Mouse (Mus musculus) forebrain, embryonic 13.5 days (tissue): ENCODE results near the gene Rims4. TPM values are rescaled to one million over a fixed set of nuclear protein-coding genes. Genes with fewer than 3 reads are reported as not detected.

Experiments
- ATAC-seq: fragments of 200-750 bp; cut with Nextera tagmentation; 2 replicates; pipeline ENCODE4 v1.8.0; 2017
- H3K27ac ChIP-seq: fragments of 300-500 bp; sonication (generic); 2 replicates; pipeline ENCODE4 v1.5.1; 2015; ENCODE audit warnings: inconsistent platforms, mild to moderate bottlenecking, moderate library complexity
- H3K27me3 ChIP-seq: fragments of 300-500 bp; sonication (generic); 2 replicates; pipeline ENCODE4 v1.6.1; 2015; ENCODE audit warnings: mild to moderate bottlenecking, inconsistent platforms
- H3K36me3 ChIP-seq: fragments of 300-500 bp; sonication (generic); 2 replicates; pipeline ENCODE4 v1.6.1; 2015; ENCODE audit warnings: mild to moderate bottlenecking, inconsistent platforms; ENCODE audit not compliant: poor library complexity, severe bottlenecking
- H3K4me1 ChIP-seq: fragments of 300-500 bp; sonication (generic); 2 replicates; pipeline ENCODE4 v1.6.1; 2015; ENCODE audit warnings: inconsistent platforms
- H3K4me2 ChIP-seq: fragments of 300-500 bp; sonication (generic); 2 replicates; pipeline ENCODE4 v1.6.1; 2015; ENCODE audit warnings: inconsistent platforms, mild to moderate bottlenecking, moderate library complexity
- H3K4me3 ChIP-seq: fragments of 300-500 bp; sonication (generic); 2 replicates; pipeline ENCODE4 v1.5.1; 2015; ENCODE audit warnings: mild to moderate bottlenecking, inconsistent platforms
- H3K9ac ChIP-seq: fragments of 300-500 bp; sonication (generic); 2 replicates; pipeline ENCODE4 v1.6.1; 2015; ENCODE audit warnings: mild to moderate bottlenecking, inconsistent platforms
- H3K9me3 ChIP-seq: fragments of 300-500 bp; sonication (generic); replicated peaks from 2 replicates; pipeline ENCODE4 v1.6.1; 2016; ENCODE audit warnings: inconsistent platforms
- WGBS: fragments of 180-500 bp; shearing (Covaris S2); methylation state at CpG from one replicate; pipeline ENCODE4 v1.1.7; 2015; 5-methylcytosine and 5-hydroxymethylcytosine counted together
- polyA plus RNA-seq: library from polyadenylated mRNA; unstranded; fragments of >200 nt; fragmentation: Nextera tagmentation; extraction: Ambion mirVana; gene quantifications from 2 replicates; pipeline ENCODE4 v1.2.1, GENCODE M21; 2015

The Rims4 gene
- polyA plus RNA-seq, 1 experiment from 2014 or later, result 3.0 TPM

DNA sequence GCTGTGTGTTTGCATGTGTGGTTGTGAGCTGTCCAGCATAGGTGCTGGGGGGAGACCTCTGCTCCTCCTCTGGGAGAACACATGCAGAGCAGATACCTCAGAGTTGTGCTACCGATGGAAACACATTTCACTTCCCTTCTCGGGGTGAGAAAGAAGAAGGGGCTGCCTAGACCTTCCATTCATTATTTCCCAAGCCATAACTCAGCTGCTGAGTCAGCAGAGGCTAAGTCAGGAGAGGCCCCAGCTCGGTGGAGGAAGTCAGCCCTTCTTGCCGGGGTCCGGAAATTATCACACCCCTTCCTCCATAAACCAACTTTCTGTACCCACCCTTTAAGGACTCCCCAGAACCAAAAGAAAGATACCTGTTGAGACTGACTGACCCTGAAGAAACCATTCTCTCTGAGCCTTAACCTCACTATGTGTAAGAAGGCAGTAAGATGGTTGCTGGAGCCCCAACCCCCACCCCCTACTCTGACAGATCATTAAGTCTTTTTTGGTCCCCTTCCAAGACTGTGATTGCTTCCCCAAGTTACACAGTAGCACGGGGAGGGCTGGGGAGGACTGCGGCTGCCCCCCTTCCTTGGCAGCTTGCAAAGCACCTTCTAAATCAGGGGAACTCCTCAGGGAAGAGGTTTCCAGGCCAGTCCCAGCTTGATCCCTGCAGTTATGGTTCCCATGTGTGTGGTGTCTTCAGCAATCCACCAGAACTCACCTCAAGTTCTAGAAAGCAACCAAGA, 10.1 kb upstream of the Rims4 start:
- H3K4me3 ChIP-seq, result no peak overlapping the region
- H3K4me1 ChIP-seq, result no peaks in the 10 kb centered on the region; the same call in 1 of the 2 replicates
- H3K9ac ChIP-seq, result no peak overlapping the region
- no peak overlapping the region for H3K4me2 ChIP-seq
- no peaks in the 10 kb centered on the region for H3K9me3 ChIP-seq
- WGBS, result 77% methylated on average over 7 of the region's 7 CpGs
- no peaks in the 10 kb centered on the region for H3K27me3 ChIP-seq
- no peak overlapping the region for H3K27ac ChIP-seq
- ATAC-seq, result no peak
- H3K36me3 ChIP-seq, result no peaks in the 10 kb centered on the region

DNA sequence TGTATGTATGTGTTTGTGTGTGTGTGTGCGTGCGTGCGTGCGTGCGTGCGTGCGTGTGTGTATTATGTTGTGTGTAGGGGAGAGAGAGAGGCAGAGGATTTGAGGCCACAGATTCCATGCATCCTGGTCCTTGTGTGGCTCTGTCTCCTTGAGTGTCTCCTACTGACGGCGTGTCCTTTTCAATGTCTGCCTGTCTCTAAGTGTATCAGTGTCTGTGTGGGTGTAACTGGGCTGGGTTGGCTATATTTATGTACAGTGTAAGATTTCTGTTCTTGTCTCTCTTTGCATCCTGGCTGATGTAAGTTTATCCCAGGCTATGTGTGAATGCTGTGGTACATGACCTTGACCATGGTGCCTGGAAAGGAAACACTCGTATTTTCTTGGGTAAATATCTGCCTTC, 6.6 kb upstream of the Rims4 start:
- Histone ChIP-seq H3K4me3 (no peak overlapping the region), H3K9me3 (no peaks in the 10 kb centered on the region), H3K9ac (no peak overlapping the region), H3K27ac (no peak overlapping the region), H3K27me3 (peaks cover 23% of the 10 kb centered on the region), H3K4me2 (no peak overlapping the region), H3K36me3 (no peaks in the 10 kb centered on the region), H3K4me1 (no peaks in the 10 kb centered on the region; the same call in 1 of the 2 replicates)
- ATAC-seq, result no peak
- WGBS, result 87% methylated on average over 10 of the region's 10 CpGs

- Histone ChIP-seq H3K4me1 (no peaks in the 10 kb centered on the region; the same call in 1 of the 2 replicates), H3K27me3 (peaks cover 28% of the 10 kb centered on the region), H3K27ac (no peak overlapping the region), H3K36me3 (no peaks in the 10 kb centered on the region), H3K4me3 (no peak overlapping the region), H3K9me3 (no peaks in the 10 kb centered on the region), H3K9ac (no peak overlapping the region), H3K4me2 (no peak overlapping the region)
- no peak for ATAC-seq
- WGBS, result 70% methylated on average over 3 of the region's 3 CpGs
Observed at GRCm38 (mm10) chr2:163924531-163924930, 6.0 kb upstream of the Rims4 start.

GRCm38 (mm10) chr2:163923113-163923512, 4.6 kb upstream of the Rims4 start:
- WGBS, result 55% methylated on average over 9 of the region's 9 CpGs
- ATAC-seq, result no peak

GRCm38 (mm10) chr2:163919581-163919980, 1.1 kb upstream of the Rims4 start:
- peak overlapping the region; percentile 79 for H3K4me2 ChIP-seq
- no peak overlapping the region for H3K9ac ChIP-seq
- peaks cover 70% of the 10 kb centered on the region for H3K27me3 ChIP-seq
- WGBS, result 78% methylated on average over 3 of the region's 3 CpGs
- peak overlapping the region; percentile 62; the same call in 1 of the 2 replicates for H3K4me3 ChIP-seq
- H3K4me1 ChIP-seq, result peaks cover 17% of the 10 kb centered on the region
- no peaks in the 10 kb centered on the region for H3K36me3 ChIP-seq
- H3K27ac ChIP-seq, result no peak overlapping the region
- no peaks in the 10 kb centered on the region for H3K9me3 ChIP-seq
- ATAC-seq, result 0 out of 2 replicates have a peak, but pooled peaks have one; percentile 16

More at GRCm38 (mm10) chr2:163923113-163923512, 4.6 kb upstream of the Rims4 start:
- no peak overlapping the region for H3K4me2 ChIP-seq
- H3K36me3 ChIP-seq, result no peaks in the 10 kb centered on the region
- no peak overlapping the region for H3K9ac ChIP-seq
- H3K27me3 ChIP-seq, result peaks cover 40% of the 10 kb centered on the region
- H3K4me1 ChIP-seq, result peaks cover 7% of the 10 kb centered on the region
- H3K27ac ChIP-seq, result no peak overlapping the region
- H3K4me3 ChIP-seq, result no peak overlapping the region
- no peaks in the 10 kb centered on the region for H3K9me3 ChIP-seq

DNA sequence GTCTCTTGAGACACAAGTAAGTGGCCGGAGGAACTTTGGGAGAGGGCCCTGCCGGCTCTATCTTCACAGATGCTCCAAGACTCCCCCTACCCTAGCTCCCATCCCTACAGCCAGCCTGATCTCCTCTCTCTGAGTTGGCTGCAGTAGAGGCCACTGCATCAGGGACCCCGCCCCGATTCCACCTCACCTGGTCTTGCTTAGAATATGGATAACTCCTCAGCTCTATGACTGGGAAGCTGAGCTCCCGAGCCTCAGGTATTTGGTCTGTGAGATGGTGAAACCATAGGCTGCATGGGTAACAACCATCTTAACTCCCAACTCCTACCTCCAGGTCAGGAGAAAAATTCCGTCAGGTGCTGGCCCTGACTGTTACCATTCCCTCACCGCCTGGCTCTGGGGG, 1.8 kb downstream of the Rims4 start:
- ATAC-seq, result no peak
- Histone ChIP-seq H3K36me3 (no peaks in the 10 kb centered on the region), H3K4me3 (no peak overlapping the region), H3K27me3 (peaks cover 64% of the 10 kb centered on the region), H3K4me1 (peaks cover 35% of the 10 kb centered on the region), H3K27ac (no peak overlapping the region), H3K9ac (no peak overlapping the region), H3K4me2 (no peak overlapping the region; the same call in 1 of the 2 replicates), H3K9me3 (no peaks in the 10 kb centered on the region)
- WGBS, result 84% methylated on average over 7 of the region's 7 CpGs

DNA sequence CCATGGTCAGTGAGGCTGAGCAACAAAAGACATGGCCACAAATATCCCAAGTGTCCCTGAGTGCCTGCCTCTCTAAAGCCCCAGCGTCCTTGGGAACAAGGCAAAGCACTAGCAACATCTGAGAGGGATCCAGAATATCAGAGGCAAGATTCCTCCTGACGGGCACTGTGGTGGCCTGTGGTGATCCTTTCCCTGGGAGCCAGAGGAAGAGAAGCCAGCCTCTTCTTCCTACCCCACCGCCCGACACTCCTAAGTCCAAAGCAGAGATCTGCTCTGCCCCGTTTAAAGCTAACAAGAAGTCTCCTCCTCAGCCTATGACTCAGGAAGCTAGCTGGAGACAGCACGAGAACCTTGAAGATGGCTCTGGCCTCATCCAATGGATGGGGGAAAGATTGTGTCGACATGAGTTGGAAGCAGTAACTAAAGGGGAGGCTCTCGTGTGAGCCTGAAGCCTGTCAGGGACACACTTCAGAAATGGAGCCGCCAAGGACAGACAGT, 3.1 kb downstream of the Rims4 start:
- Histone ChIP-seq H3K9me3 (no peaks in the 10 kb centered on the region), H3K27ac (no peak overlapping the region), H3K4me2 (no peak overlapping the region), H3K4me1 (peaks cover 35% of the 10 kb centered on the region), H3K4me3 (no peak overlapping the region), H3K9ac (no peak overlapping the region), H3K36me3 (no peaks in the 10 kb centered on the region), H3K27me3 (peaks cover 50% of the 10 kb centered on the region)
- no peak for ATAC-seq
- 65% methylated on average over 9 of the region's 9 CpGs for WGBS

DNA sequence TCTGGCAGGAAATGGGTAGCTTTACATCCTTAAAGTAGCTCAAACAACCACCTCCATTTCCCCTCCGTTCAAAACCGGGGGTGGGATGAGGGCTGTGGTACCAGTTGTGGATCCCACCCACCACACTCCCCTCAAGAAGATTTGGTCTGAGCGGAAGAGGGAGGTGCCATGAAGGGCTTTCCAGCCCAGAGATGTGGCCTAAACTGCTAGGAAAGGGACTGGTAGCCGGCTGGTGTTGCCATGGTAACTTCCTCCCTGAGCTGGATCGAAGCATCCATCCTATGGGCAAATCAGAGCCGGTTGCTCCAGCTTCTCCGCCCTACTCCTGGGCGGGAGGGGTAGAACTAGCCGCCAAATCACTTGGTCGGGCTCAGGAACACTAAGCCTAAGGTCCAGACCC, 4.4 kb downstream of the Rims4 start:
- H3K36me3 ChIP-seq, result no peaks in the 10 kb centered on the region
- WGBS, result under 1% methylated on average over 10 of the region's 10 CpGs
- 0 out of 2 replicates have a peak overlapping the region, but pooled peaks have one; percentile 16 for H3K9ac ChIP-seq
- H3K4me2 ChIP-seq, result peak overlapping the region; percentile 43
- no peak overlapping the region; the same call in 1 of the 2 replicates for H3K27ac ChIP-seq
- peaks cover 38% of the 10 kb centered on the region for H3K27me3 ChIP-seq
- H3K9me3 ChIP-seq, result no peaks in the 10 kb centered on the region
- H3K4me3 ChIP-seq, result peak overlapping the region; percentile 15; the same call in 1 of the 2 replicates
- ATAC-seq, result peak; percentile 70
- H3K4me1 ChIP-seq, result peaks cover 32% of the 10 kb centered on the region

DNA sequence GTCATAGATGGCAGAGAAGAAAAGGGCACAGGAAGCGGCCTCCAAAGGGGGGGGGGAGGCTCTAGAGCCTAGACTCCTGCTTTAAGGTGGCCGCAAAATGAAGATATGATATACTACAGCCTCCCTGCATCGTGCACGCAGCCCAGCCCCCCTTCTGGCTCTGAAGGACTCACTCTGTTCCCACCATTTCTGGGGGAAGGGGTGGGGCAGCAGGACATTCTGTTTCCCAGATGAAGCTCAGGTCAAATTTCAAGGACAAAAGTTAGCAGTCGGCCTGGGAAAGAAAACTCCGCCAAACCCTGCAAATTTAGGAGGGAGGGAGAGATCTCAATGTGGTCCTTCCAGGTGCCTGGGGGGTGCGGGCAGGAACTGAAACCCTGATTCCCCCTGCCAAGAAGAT, 4.8 kb downstream of the Rims4 start:
- Histone ChIP-seq H3K9me3 (no peaks in the 10 kb centered on the region), H3K4me2 (peak overlapping the region; percentile 43), H3K27me3 (peaks cover 35% of the 10 kb centered on the region), H3K9ac (0 out of 2 replicates have a peak overlapping the region, but pooled peaks have one; percentile 16), H3K27ac (no peak overlapping the region; the same call in 1 of the 2 replicates), H3K4me3 (no peak overlapping the region), H3K4me1 (peaks cover 31% of the 10 kb centered on the region), H3K36me3 (no peaks in the 10 kb centered on the region)
- WGBS, result 39% methylated on average over 7 of the region's 7 CpGs
- no peak for ATAC-seq

DNA sequence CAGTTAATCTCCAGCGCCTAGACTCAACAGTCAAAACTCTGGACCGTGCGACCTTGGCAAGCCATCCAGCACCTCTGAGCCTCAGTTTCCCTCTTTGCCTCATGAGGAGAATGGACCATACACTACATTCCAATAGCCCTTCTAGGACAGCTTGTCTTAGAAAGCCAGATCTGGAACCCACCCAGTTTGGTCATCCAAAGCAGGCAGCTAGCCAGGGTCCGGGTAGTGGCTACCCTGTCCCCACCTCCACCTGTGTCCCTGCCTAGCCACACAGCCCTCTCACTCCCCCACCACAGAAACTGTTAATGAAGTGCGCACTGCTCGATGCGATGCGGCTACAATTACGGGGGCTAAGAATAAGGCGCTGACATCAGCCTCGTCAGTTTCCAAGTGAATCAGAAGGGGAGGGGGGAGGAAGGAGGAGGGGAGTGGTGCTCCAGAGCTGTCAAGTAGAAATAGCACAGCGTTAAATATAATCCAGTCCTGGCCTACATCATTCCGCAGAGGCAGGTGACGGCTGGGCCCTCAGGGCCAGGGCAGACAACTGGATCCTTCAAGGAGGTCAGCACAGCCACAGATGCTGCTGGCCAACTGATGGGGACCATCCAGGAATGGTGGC, 6.5 kb downstream of the Rims4 start:
- ATAC-seq, result 0 out of 2 replicates have a peak, but pooled peaks have one; percentile 6
- Histone ChIP-seq H3K36me3 (no peaks in the 10 kb centered on the region), H3K4me3 (no peak overlapping the region), H3K9ac (no peak overlapping the region), H3K27me3 (peaks cover 18% of the 10 kb centered on the region), H3K27ac (no peak overlapping the region), H3K4me1 (peaks cover 24% of the 10 kb centered on the region), H3K4me2 (no peak overlapping the region), H3K9me3 (no peaks in the 10 kb centered on the region)
- 65% methylated on average over 14 of the region's 14 CpGs for WGBS

DNA sequence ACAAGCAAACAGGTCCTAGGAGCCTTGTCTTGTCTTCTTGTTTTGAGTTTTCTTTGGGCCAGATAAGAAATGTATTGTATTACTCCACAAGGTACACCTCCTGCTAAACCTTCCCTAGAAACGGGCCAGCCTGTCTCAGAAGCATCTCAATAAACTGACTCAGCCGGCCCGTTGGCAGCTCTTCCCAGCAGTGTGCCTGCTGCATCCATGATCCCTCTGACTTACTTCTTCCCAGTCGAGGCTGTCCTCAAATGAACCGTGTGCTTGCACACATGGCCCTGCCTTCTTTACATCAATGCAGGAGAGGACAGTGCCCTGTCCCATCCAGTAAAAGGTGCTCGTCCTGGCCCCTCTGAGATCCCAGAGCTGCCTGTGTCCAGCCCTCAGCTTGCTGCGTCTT, 8.9 kb downstream of the Rims4 start:
- Histone ChIP-seq H3K36me3 (no peaks in the 10 kb centered on the region), H3K27ac (no peak overlapping the region), H3K4me1 (peaks cover 18% of the 10 kb centered on the region), H3K4me3 (no peak overlapping the region), H3K4me2 (no peak overlapping the region), H3K27me3 (no peaks in the 10 kb centered on the region), H3K9ac (no peak overlapping the region), H3K9me3 (no peaks in the 10 kb centered on the region)
- WGBS, result 84% methylated on average over 7 of the region's 7 CpGs
- no peak for ATAC-seq

GRCm38 (mm10) chr2:163907131-163907530, 11.4 kb downstream of the Rims4 start:
- ATAC-seq, result no peak
- Histone ChIP-seq H3K4me2 (no peak overlapping the region), H3K9ac (no peak overlapping the region), H3K4me3 (no peak overlapping the region), H3K27me3 (no peaks in the 10 kb centered on the region), H3K36me3 (no peaks in the 10 kb centered on the region), H3K4me1 (peaks cover 4% of the 10 kb centered on the region; the same call in 1 of the 2 replicates), H3K9me3 (no peaks in the 10 kb centered on the region), H3K27ac (no peak overlapping the region)
- 65% methylated on average over 5 of the region's 5 CpGs for WGBS
